In genomic region chr17:62378868-62379417, GRCm38 (mm10) we compare ENCODE assay signal across 24 mouse cellular contexts.
DNase-seq lines count a peak whose midpoint lies in the region; ATAC-seq lines count a peak whose summit lies in the region.
"Had no signal": no experiment of that assay in that cellular context is flagged by ENCODE, and none has a peak within 500 bp of the region (broad histone marks: within the 10 kb centered on the region; RNA-seq: fewer than 3 reads in every experiment).

No protein-coding gene starts in this region.

- no peak overlapping the region for H3K9ac ChIP-seq in midbrain, embryonic 11.5 days (ENCODE audit: low read length)
- no peak overlapping the region for H3K9ac ChIP-seq in forebrain, embryonic 11.5 days (ENCODE audit: low read length)
- H3K9ac ChIP-seq: embryonic facial prominence, embryonic 13.5 days; forebrain, embryonic 15.5 days; heart, embryonic 15.5 days; hindbrain, embryonic 14.5 days had no signal

- no peaks in the 10 kb centered on the region for H3K9me3 ChIP-seq in midbrain, embryonic 11.5 days (ENCODE audit: control insufficient read depth, low read length)
- H3K9me3 ChIP-seq in midbrain, embryonic 10.5 days (replicated peaks): no peaks in the 10 kb centered on the region
- no peaks in the 10 kb centered on the region for H3K9me3 ChIP-seq in forebrain, embryonic 11.5 days (ENCODE audit: control insufficient read depth, low read length)
- H3K9me3 ChIP-seq: embryonic facial prominence, embryonic 13.5 days; forebrain, embryonic 10.5 days; forebrain, embryonic 15.5 days; heart, embryonic 10.5 days; heart, embryonic 15.5 days; hindbrain, embryonic 10.5 days had no signal

- no peak overlapping the region for H3K4me2 ChIP-seq in midbrain, embryonic 11.5 days
- H3K4me2 ChIP-seq in forebrain, embryonic 11.5 days (ENCODE audit: low read depth, low read length, severe bottlenecking): no peak overlapping the region
- H3K4me2 ChIP-seq: embryonic facial prominence, embryonic 13.5 days; forebrain, embryonic 15.5 days; heart, embryonic 15.5 days; hindbrain, embryonic 14.5 days had no signal

- no peaks in the 10 kb centered on the region for H3K4me1 ChIP-seq in midbrain, embryonic 11.5 days (ENCODE audit: control insufficient read depth, insufficient read depth, low read length)
- no peaks in the 10 kb centered on the region for H3K4me1 ChIP-seq in midbrain, embryonic 10.5 days
- no peaks in the 10 kb centered on the region for H3K4me1 ChIP-seq in forebrain, embryonic 11.5 days (replicated peaks; ENCODE audit: control insufficient read depth, insufficient read depth, low read length)
- H3K4me1 ChIP-seq: embryonic facial prominence, embryonic 13.5 days; forebrain, embryonic 10.5 days; forebrain, embryonic 15.5 days; heart, embryonic 10.5 days; heart, embryonic 15.5 days; hindbrain, embryonic 10.5 days had no signal

- DNase-seq in midbrain, embryonic 11.5 days (ENCODE audit: low spot score, missing footprints): peak; percentile 17
- no peak for DNase-seq in midbrain, embryonic 10.5 days (ENCODE audit: low spot score)
- DNase-seq in Muller cell, postnatal 12 days (ENCODE audit: inconsistent ontology term): peak; percentile 11
- peak; percentile 23 for DNase-seq in fibroblast of lung, adult 2 months (ENCODE audit: low read depth)
- DNase-seq in T-cell, adult 2 months (ENCODE audit: low spot score): no peak
- no peak for DNase-seq in forebrain, embryonic 11.5 days (ENCODE audit: low spot score)
- DNase-seq: adrenal gland, postnatal 14 days; cerebellum, adult 11-12 months; cerebellum, adult 9-10 months; cerebellum, postnatal 25 days; gastrocnemius, postnatal 36 days; heart, adult 18-20 months; heart, postnatal 14 days had no signal

- no peak overlapping the region for H3K27ac ChIP-seq in midbrain, embryonic 11.5 days (ENCODE audit: low read depth, low read length)
- no peak overlapping the region for H3K27ac ChIP-seq in midbrain, embryonic 10.5 days (replicated peaks)
- H3K27ac ChIP-seq in forebrain, embryonic 11.5 days (ENCODE audit: low read depth, low read length): no peak overlapping the region
- H3K27ac ChIP-seq: embryonic facial prominence, embryonic 13.5 days; forebrain, embryonic 10.5 days; forebrain, embryonic 15.5 days; heart, embryonic 10.5 days; heart, embryonic 15.5 days; hindbrain, embryonic 10.5 days; hindbrain, embryonic 14.5 days had no signal

- 84% methylated on average over 8 of the region's 8 CpGs for WGBS in midbrain, embryonic 11.5 days
- 90% methylated on average over 8 of the region's 8 CpGs for WGBS in midbrain, embryonic 10.5 days
- 89% methylated on average over 8 of the region's 8 CpGs for WGBS in forebrain, embryonic 11.5 days

- no peak for ATAC-seq in midbrain, embryonic 11.5 days (ENCODE audit: low FRiP score)
- no peak for ATAC-seq in megakaryocyte, adult 5-6 weeks (ENCODE audit: poor library complexity, severe bottlenecking)
- ATAC-seq in forebrain, embryonic 11.5 days (replicated peaks; ENCODE audit: low FRiP score): no peak
- ATAC-seq: activated CD4-positive, CD25-positive, alpha-beta regulatory T cell, adult 4 months; forebrain, embryonic 15.5 days; inflammation-experienced regulatory T-cells, adult 6 months; intestine, postnatal 0 days had no signal

- no peaks in the 10 kb centered on the region for H3K27me3 ChIP-seq in midbrain, embryonic 11.5 days (ENCODE audit: control insufficient read depth, insufficient read depth, low read length)
- H3K27me3 ChIP-seq in midbrain, embryonic 10.5 days (ENCODE audit: low read depth, poor library complexity, severe bottlenecking): no peaks in the 10 kb centered on the region
- no peaks in the 10 kb centered on the region for H3K27me3 ChIP-seq in forebrain, embryonic 11.5 days (ENCODE audit: control insufficient read depth, insufficient read depth, low read length)
- H3K27me3 ChIP-seq: embryonic facial prominence, embryonic 13.5 days; forebrain, embryonic 15.5 days; heart, embryonic 15.5 days had no signal

- no peak overlapping the region for H3K4me3 ChIP-seq in midbrain, embryonic 11.5 days (ENCODE audit: low read depth, low read length)
- no peak overlapping the region for H3K4me3 ChIP-seq in midbrain, embryonic 10.5 days
- H3K4me3 ChIP-seq in forebrain, embryonic 11.5 days (ENCODE audit: low read depth, low read length): no peak overlapping the region
- H3K4me3 ChIP-seq: embryonic facial prominence, embryonic 13.5 days; forebrain, embryonic 10.5 days; forebrain, embryonic 15.5 days; heart, embryonic 10.5 days; heart, embryonic 15.5 days; hindbrain, embryonic 10.5 days had no signal

- H3K36me3 ChIP-seq in midbrain, embryonic 11.5 days (ENCODE audit: control insufficient read depth, insufficient read depth, low read length): no peaks in the 10 kb centered on the region
- no peaks in the 10 kb centered on the region for H3K36me3 ChIP-seq in midbrain, embryonic 10.5 days
- H3K36me3 ChIP-seq in forebrain, embryonic 11.5 days (ENCODE audit: control insufficient read depth, insufficient read depth, low read length): no peaks in the 10 kb centered on the region
- H3K36me3 ChIP-seq: embryonic facial prominence, embryonic 13.5 days; forebrain, embryonic 10.5 days; forebrain, embryonic 15.5 days; heart, embryonic 10.5 days; heart, embryonic 15.5 days; hindbrain, embryonic 10.5 days had no signal

Comparison
In these comparisons a context has a peak if more than half of its experiments do, and no peak if none do; other contexts are left out.
1. DNase-seq: peak in midbrain, embryonic 11.5 days (single experiment), Muller cell, postnatal 12 days (single experiment) and fibroblast of lung, adult 2 months (single experiment); none in midbrain, embryonic 10.5 days (single experiment), T-cell, adult 2 months (single experiment) and forebrain, embryonic 11.5 days (single experiment).